Mouse (Mus musculus): ENCODE results near the gene Acvr1b. TPM values are rescaled to one million over a fixed set of nuclear protein-coding genes. Genes with fewer than 3 reads are reported as not detected.

Gene Acvr1b
- total RNA-seq, 4 experiments from 2014 or later, result 12.1 to 14.7 (median 13.9) TPM

GRCm38 (mm10) chr15:101146100-101146965 is 27.5 kb upstream of the Acvr1b start:
- DNase-seq (ENCODE audit: low spot score), result no peak

- no peak for DNase-seq (ENCODE audit: low spot score)
Measured at GRCm38 (mm10) chr15:101147115-101147909, 26.6 kb upstream of the Acvr1b start.

- no peak for DNase-seq (ENCODE audit: low spot score)
Measured at GRCm38 (mm10) chr15:101147910-101148273, 26.0 kb upstream of the Acvr1b start.

DNA sequence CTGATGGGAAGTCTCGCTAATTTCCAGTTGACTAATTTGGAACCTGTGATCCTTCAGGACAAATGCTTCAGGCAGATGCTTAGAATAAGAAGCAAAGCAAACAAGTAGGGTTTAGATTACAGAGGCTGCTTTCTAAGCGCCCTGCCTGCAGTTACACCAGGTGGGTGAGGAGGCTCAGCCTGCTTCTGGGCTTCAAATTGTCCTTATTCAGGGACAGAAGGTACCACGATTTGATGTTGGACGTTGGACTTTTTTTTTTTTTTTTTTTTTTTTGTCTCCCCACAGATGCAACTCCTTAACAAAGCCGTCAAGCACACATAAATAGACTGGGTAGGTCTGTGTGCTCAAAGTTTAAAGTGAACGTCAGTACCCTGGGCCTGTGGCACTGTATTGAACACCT is 25.3 kb upstream of the Acvr1b start:
- no peak for DNase-seq (ENCODE audit: low spot score)

DNA sequence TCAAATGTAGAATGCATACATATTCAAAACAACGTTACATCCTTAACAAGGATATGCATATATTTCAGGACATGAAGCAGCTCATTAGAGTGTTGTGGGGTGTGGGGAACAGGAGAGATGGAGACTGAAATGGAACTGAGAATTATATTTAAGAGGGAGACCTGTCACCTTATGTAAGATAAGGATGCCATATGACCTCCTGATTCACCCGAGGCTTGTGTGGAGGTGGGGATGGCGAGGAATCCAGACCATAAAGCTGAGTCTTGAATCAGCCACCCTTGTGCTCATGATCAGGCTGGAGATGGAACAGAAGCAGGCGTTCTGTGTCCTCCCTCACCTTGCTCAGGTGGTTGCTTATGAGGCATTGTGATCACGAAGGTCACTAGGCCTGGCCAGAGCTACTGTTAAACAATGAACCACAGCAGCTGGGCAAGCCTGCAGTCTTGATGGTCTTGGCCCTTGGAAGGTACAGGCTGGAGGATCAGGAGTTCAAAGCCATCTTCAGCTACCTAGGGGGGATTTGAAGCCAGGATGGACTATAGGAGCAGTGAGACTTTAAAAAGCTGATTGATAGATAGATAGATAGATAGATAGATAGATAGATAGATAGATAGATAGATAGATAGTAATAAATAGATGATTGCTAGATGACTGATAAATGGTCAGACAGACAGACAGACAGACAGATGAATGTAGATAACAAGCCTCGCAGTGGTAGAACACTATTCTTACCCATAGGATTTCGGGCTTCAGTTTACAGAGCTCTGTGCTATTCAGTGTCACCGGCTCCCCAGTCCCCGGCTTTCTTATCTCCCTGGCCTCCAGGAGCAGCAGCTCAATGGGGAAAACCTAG is 22.2 kb upstream of the Acvr1b start:
- no peak for DNase-seq (ENCODE audit: low spot score)

DNA sequence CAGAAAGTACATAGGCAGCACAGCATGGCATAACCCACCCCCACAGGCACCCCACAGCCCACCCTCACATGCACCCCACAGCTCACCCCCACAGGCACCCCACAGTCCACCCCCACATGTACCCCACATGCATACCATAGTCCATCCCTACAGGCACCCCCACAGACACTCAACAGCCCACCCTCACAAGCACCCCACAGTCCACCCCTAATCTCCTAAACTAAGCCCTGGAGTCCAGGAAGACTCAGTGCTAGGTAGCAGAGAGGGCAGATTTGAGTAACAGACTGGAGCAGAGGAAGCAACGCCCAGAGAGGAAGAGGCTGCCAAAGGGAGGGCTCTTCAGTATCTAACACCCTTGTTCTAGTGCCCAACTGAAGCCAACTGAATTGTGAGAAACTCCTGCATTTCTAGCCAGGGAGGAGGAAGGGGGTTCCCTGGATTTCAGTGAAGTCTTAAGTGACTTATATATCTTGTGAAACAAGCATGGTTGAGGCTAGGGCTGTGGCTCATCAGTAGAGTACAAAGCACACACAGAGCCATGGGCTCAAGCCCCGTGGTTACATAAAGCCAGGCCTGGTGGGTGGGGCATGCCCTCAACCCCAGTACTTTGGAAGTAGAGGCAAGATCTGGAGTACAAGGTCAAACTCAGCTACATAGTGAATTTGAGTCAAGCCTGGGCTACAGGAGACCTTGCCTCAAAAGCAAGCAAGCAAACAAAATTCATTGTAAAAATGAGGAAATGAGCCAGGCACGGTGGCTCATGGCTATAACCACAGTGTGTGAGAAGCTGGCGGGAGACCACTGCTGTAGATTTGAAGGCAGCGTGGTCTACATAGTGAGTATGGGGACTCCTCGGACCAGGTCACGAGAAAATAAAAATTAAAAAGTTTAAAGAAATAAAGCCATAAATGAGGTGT is 18.9 kb upstream of the Acvr1b start:
- no peak for DNase-seq (ENCODE audit: low spot score)

GRCm38 (mm10) chr15:101160128-101160527 is 13.7 kb upstream of the Acvr1b start:
- no peak for DNase-seq (ENCODE audit: low spot score)

DNA sequence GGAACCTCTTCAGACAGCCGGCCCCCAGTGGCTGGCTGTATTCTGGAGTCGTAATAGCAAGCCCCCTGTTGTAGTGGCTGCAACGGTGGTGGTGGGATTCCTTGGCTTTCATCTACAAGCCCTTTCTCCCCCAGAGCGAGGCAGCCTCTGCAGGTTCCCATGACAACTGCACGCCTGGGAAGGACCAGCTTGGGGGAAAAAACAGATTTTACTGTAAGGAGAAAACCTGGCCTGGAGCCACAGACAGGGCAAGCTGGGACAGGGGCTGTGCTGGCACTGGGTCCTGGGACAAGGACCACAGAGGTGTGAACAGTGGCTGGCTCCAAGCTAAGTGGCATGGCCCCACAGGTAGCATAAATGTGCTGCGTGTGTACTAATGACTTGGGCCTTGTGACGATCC is 13.3 kb upstream of the Acvr1b start:
- DNase-seq (ENCODE audit: low spot score), result no peak

DNA sequence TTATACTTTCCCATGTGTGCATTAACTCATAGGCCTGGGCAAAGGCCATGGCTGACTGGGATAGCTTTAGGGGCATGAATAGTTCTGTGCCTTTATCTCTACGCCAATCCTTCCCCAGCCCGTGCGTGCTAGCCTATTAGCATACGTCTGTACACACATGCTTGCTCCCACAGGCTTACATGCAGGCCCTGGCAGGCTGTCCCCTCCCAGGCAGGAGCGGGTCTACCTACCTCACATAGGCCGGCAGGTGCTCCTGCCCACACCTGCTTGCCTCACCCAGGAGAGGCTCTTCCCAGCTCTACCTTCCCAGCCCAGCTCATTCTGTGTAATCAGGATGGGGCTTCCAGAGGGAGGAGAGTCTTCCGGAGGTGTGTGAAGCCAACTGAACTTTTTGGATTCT is 12.3 kb upstream of the Acvr1b start:
- DNase-seq (ENCODE audit: low spot score), result no peak

DNA sequence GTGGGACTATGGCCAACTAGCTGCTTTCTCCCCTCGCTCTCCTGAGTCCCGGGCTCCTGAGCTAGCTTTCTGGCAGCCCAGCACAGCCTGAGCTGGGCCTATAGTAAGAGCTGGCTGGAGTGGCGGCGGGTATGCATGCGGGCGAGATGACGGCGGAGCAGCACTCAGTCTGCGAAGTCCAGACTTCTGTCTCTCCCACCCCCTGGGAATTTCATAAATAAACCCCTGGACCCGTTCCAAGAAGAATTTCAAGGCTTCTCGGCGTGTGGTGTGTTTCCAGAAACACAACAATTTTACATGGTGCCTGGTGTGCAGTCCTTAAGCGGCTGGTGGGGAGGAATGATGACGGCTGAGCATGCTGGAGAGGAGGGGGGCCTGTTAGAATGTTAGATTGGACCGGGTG is 10.8 kb upstream of the Acvr1b start:
- DNase-seq (ENCODE audit: low spot score), result no peak

GRCm38 (mm10) chr15:101163854-101164253 is 10.0 kb upstream of the Acvr1b start:
- DNase-seq (ENCODE audit: low spot score), result no peak

DNA sequence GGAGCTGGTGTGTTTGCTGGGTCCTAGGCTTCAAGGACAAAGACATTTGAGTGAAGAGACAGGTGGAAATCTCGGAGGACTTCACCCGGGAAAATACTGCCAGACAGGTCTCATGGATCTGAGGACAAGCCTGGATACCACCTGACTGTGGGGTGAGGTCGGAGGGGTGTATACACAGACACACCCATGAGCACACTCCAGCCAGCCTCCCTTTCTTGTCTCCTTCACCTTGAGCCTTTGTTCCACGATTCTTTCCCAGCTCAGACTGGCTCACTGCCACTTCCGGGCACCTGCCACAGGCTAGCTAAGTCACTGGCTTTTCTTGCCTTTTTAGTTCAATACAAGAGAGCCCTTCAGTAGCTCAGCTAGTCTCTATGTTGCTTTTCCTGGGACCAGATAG is 9.6 kb upstream of the Acvr1b start:
- no peak for DNase-seq (ENCODE audit: low spot score)

DNA sequence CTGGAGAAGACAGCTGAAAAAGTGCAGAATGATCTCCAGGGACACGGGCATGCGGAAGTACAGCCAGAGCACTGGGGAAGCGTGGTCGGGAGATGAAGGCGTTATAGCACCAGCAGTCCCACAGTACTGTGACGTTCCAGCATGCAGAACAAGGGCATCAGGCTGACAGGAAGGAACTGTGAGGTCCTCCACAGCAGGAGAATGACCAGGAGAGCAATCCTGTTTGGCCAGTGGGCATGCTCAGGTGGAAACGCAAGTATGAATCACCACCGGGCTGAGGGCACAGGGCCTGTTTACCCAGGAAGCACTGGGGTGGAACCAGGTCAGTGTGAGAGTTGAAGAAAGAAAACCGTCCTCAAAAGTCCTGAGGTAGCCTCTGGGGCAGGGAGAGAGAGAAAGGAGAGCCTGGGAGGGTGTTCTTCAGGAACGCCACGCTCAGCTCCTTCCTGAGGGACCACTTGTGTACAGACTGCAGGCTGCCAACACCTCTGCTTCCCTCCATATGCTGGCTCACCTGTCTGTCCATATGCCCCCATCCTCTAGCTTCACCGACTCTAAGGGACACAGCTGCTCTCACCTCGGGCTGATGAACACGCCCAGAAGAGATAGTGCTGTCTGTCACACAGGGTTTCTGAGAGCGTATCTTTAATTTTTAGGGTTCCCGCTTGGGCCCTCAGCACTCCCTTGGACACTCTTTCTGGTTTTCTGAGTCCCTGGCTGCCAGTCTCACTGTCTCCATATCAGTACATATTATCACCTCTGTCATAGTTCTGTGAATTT is 8.0 kb upstream of the Acvr1b start:
- no peak for DNase-seq (ENCODE audit: low spot score)

DNA sequence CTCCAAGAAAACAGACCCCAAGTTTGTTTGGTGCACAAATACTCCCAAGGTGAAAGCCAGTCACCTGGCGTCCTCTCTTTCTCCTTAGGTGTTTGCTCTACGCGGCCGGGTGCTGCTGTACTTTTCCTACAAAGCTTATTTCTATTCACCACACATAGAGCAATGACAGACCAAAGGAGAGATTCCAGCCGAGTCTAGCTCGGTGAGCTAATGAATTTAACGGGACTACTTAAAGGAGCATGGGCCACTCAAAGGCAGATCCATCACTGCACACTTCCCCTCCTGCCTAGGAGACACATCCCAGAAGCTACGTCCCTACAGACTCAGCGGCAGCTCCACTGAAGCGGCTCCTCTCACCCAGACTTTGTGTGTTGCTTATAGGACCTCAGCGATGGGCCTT is 6.3 kb upstream of the Acvr1b start:
- no peak for DNase-seq (ENCODE audit: low spot score)

DNA sequence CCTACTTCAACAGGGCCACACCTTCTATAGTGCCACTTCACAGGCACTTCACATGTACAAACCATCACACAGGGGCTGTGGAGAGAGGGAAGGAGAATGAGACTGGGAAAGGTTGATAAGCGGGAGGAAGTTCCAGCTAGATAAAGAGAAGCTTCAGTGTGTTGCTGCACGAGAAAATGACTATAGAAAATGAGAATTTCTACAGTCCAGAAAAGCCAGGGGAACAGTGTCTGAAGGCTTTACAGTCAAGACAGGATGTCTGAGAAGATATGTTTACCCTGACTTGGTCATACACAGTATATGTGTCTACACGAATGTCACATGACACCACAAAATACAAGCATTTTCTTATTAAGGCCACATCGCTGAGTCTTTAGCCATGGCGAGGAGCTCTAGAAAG is 4.0 kb upstream of the Acvr1b start:
- no peak for DNase-seq (ENCODE audit: low spot score)

DNA sequence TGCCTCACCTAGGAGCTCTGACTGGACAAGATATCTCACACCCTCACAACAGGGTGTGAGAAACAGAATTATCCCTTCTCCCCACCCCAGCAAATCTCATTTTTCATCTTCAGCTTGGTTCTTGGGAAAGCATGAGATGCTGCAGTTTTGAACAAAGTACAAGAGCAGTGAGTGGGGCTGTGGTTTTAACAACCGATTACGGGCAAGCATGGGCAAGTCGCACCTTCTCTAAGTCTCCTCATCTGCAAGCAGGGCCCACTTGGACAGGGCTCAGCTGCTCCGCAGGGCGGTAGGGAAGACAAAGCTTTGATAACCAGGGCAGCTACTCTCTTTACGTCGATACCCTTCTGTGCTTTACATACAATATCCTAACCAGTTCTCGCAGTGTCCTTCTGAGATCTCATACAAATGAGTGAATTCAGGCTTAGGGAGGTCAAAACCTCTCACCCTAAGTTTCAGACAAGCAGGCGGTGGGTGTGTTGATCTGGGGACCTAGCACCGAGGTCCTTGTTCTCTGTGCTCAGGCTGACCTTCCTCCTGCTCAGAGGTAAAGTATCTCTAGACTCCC is 3.4 kb upstream of the Acvr1b start:
- DNase-seq (ENCODE audit: low spot score), result no peak

DNA sequence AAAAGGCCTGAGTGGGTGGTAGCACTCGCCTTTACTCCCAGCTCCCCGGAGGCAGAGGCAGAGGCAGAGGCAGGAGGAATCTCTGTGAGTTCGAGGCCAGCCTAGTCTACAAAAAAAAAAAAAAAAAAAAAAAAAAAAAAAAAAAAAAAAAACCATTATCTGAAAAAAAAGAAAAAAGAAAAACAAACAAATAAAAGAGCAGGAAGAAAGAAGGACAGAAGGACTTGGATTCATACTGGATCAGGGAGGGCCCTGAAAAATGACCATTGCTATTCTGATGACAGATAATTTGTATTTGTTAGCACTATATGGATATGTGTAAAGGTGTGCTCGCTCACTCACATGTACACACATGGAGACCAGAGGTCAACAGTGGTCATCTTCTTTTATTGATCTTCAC is 2.6 kb upstream of the Acvr1b start:
- no peak for DNase-seq (ENCODE audit: low spot score)

GRCm38 (mm10) chr15:101172016-101172415 is 1.9 kb upstream of the Acvr1b start:
- DNase-seq (ENCODE audit: low spot score), result no peak

DNA sequence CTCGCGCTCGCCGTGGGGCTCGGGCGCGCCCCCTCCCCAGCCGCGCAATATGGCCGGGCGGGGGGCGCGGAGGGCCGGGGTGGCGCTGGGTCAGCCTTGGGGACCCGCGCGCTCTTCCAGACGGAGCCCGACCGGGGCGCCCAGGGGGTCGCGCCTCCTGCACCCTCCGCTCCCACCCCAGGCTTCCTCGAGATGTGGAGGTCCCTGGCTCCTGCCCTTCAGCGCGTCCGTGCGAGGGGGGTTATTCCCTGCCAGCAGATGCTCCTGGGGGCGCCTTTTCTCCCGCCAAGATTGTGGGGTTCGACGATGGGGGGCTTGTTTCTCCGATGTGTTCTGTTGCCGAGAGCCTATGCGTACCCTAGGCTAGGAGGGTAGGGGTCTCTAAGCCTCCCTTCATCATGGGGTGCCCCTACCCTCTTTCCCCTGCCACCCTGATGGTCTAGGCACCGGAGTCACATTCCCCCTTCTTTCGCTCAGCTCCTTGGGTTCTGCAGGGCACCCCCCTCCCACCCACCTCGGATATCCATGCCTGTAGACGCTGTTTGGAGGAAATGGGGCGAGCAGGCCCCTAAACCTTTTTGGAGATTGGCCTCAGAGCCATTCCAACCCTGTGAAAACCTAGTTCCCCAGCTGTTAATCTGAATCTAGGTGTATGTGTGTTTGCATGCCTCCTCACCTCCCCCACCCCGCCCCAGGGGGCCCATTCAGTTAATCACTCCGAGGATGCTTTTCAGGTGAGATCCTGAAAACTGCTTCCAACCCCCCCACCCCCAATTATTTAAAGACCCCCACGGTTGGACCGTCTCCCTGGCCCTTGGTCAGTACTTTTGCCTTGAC is 645 bp downstream of the Acvr1b start:
- no peak for DNase-seq (ENCODE audit: low spot score)
